ENCODE assay signal across 7 mouse cellular contexts in genomic region chr7:127652050-127652449, GRCm38 (mm10). TPM values are rescaled to one million over a fixed set of nuclear protein-coding genes. Genes with fewer than 3 reads are reported as not detected.
DNase-seq lines count a peak whose midpoint lies in the region; ATAC-seq lines count a peak whose summit lies in the region.

No protein-coding gene starts in this region.

- DNase-seq in brain, adult 2 months (ENCODE audit: low read depth, low spot score), result peak; percentile 8
- peak; percentile 53 for DNase-seq in embryonic facial prominence, embryonic 14.5 days (ENCODE audit: low spot score)
- no peak for DNase-seq in left cerebral cortex, postnatal 4 days
- no peak for DNase-seq in layer of hippocampus, adult 18-20 months (ENCODE audit: low spot score in 2 of 2)
- DNase-seq in left cerebral cortex, adult 18-20 months (ENCODE audit: low spot score in 2 of 2), result no peak

- peak overlapping the region; percentile 17 for H3K4me3 ChIP-seq in embryonic facial prominence, embryonic 14.5 days (ENCODE audit: low read depth, low read length)
- 0 out of 2 replicates have a peak overlapping the region, but pooled peaks have one; percentile 1 for H3K4me3 ChIP-seq in kidney, embryonic 14.5 days (ENCODE audit: low read length)
- H3K4me3 ChIP-seq in midbrain, embryonic 12.5 days, result no peak overlapping the region

- no peaks in the 10 kb centered on the region for H3K9me3 ChIP-seq in embryonic facial prominence, embryonic 14.5 days (ENCODE audit: control insufficient read depth, low read length)
- H3K9me3 ChIP-seq in kidney, embryonic 14.5 days (ENCODE audit: control insufficient read depth, low read length), result no peaks in the 10 kb centered on the region
- H3K9me3 ChIP-seq in midbrain, embryonic 12.5 days, result no peaks in the 10 kb centered on the region

- peak overlapping the region; percentile 48 for H3K4me2 ChIP-seq in embryonic facial prominence, embryonic 14.5 days (ENCODE audit: low read depth, low read length)
- peak overlapping the region; percentile 36 for H3K4me2 ChIP-seq in kidney, embryonic 14.5 days (replicated peaks; ENCODE audit: low read depth, low read length)
- peak overlapping the region; percentile 5; the same call in 1 of the 2 replicates for H3K4me2 ChIP-seq in midbrain, embryonic 12.5 days (replicated peaks)

- ATAC-seq in embryonic facial prominence, embryonic 14.5 days (ENCODE audit: low read depth), result peak; percentile 78
- ATAC-seq in kidney, embryonic 14.5 days (ENCODE audit: low FRiP score, low TSS enrichment), result no peak
- no peak for ATAC-seq in midbrain, embryonic 12.5 days (ENCODE audit: low FRiP score, low read depth)

- no peak overlapping the region; the same call in 1 of the 2 replicates for H3K27ac ChIP-seq in embryonic facial prominence, embryonic 14.5 days (replicated peaks; ENCODE audit: low read depth, low read length)
- H3K27ac ChIP-seq in kidney, embryonic 14.5 days (ENCODE audit: low read depth, low read length), result no peak overlapping the region; the same call in 1 of the 2 replicates
- no peak overlapping the region for H3K27ac ChIP-seq in midbrain, embryonic 12.5 days (replicated peaks)

- no peaks in the 10 kb centered on the region for H3K36me3 ChIP-seq in embryonic facial prominence, embryonic 14.5 days (ENCODE audit: control insufficient read depth, insufficient read depth, low read length)
- no peaks in the 10 kb centered on the region for H3K36me3 ChIP-seq in kidney, embryonic 14.5 days (ENCODE audit: control insufficient read depth, insufficient read depth, low read length)
- no peaks in the 10 kb centered on the region for H3K36me3 ChIP-seq in midbrain, embryonic 12.5 days

- no peaks in the 10 kb centered on the region for H3K27me3 ChIP-seq in embryonic facial prominence, embryonic 14.5 days (replicated peaks; ENCODE audit: control insufficient read depth, insufficient read depth, low read length)
- no peaks in the 10 kb centered on the region for H3K27me3 ChIP-seq in kidney, embryonic 14.5 days (ENCODE audit: control insufficient read depth, insufficient read depth, low read length)
- no peaks in the 10 kb centered on the region for H3K27me3 ChIP-seq in midbrain, embryonic 12.5 days

- WGBS in embryonic facial prominence, embryonic 14.5 days, result 5% methylated on average over 18 of the region's 18 CpGs
- 6% methylated on average over 18 of the region's 18 CpGs for WGBS in kidney, embryonic 14.5 days
- 18% methylated on average over 18 of the region's 18 CpGs for WGBS in midbrain, embryonic 12.5 days

- intact Hi-C loops in left cerebral cortex, postnatal 4 days (cut with DNase I), result no loop called here

- no peaks in the 10 kb centered on the region for H3K4me1 ChIP-seq in embryonic facial prominence, embryonic 14.5 days (ENCODE audit: control insufficient read depth, insufficient read depth, low read length)
- H3K4me1 ChIP-seq in kidney, embryonic 14.5 days (ENCODE audit: control insufficient read depth, insufficient read depth, low read length), result no peaks in the 10 kb centered on the region
- H3K4me1 ChIP-seq in midbrain, embryonic 12.5 days, result no peaks in the 10 kb centered on the region

- H3K9ac ChIP-seq in embryonic facial prominence, embryonic 14.5 days (ENCODE audit: low read depth, low read length), result peak overlapping the region; percentile 47
- H3K9ac ChIP-seq in kidney, embryonic 14.5 days (ENCODE audit: low read depth, low read length), result peak overlapping the region; percentile 40
- H3K9ac ChIP-seq in midbrain, embryonic 12.5 days (replicated peaks), result no peak overlapping the region

RNA-seq across cellular contexts. Expression of gene Zfp629, which starts 36.5 kb away (rescaled TPM):
- polyA plus RNA-seq in embryonic facial prominence, embryonic 14.5 days (2014; fragmentation: Nextera tagmentation; extraction: Ambion mirVana), result 13.0 and 17.9 TPM in 2 replicates
- polyA plus RNA-seq in kidney, embryonic 14.5 days (2014; fragmentation: Nextera tagmentation; extraction: Ambion mirVana), result 14.0 and 23.5 TPM in 2 replicates
- 39.9 and 42.8 TPM in 2 replicates for polyA plus RNA-seq in midbrain, embryonic 12.5 days (2016; fragmentation: Nextera tagmentation; extraction: Ambion mirVana)
- total RNA-seq in left cerebral cortex, postnatal 4 days (2021), result 10 to 100 TPM; 31.5 to 33.4 TPM
- 10 to 100 TPM; 20.1 to 21.6 TPM for total RNA-seq in layer of hippocampus, adult 18-20 months (2021)
- total RNA-seq in left cerebral cortex, adult 18-20 months (2021), result 10 to 100 TPM; 23.1 to 24.0 TPM

RNA-seq across cellular contexts. Expression of gene Bcl7c, which starts 56.7 kb away (rescaled TPM):
- 84.2 and 86.6 TPM in 2 replicates for polyA plus RNA-seq in embryonic facial prominence, embryonic 14.5 days (2014; fragmentation: Nextera tagmentation; extraction: Ambion mirVana)
- polyA plus RNA-seq in kidney, embryonic 14.5 days (2014; fragmentation: Nextera tagmentation; extraction: Ambion mirVana), result 65.9 and 79.1 TPM in 2 replicates
- 79.0 and 79.2 TPM in 2 replicates for polyA plus RNA-seq in midbrain, embryonic 12.5 days (2016; fragmentation: Nextera tagmentation; extraction: Ambion mirVana)
- 10 to 100 TPM; 87.2 to 94.3 TPM for total RNA-seq in left cerebral cortex, postnatal 4 days (2021)
- 10 to 100 TPM; 34.4 to 34.6 TPM for total RNA-seq in layer of hippocampus, adult 18-20 months (2021)
- total RNA-seq in left cerebral cortex, adult 18-20 months (2021), result 10 to 100 TPM; 44.6 to 46.4 TPM

Comparison
In these comparisons a context has a peak if more than half of its experiments do, and no peak if none do; other contexts are left out.
1. DNase-seq: peak in brain, adult 2 months (single experiment) and embryonic facial prominence, embryonic 14.5 days (single experiment); none in left cerebral cortex, postnatal 4 days (single experiment), layer of hippocampus, adult 18-20 months (0 of 2) and left cerebral cortex, adult 18-20 months (0 of 2).
2. Peak in every context shown above with its lines, with median percentiles within 50 percentile points of each other: H3K4me2 ChIP-seq.